Mouse (Mus musculus) embryonic facial prominence, embryonic 14.5 days (tissue): ENCODE measurements around the gene Gm5447. TPM values are rescaled to one million over a fixed set of nuclear protein-coding genes. Genes with fewer than 3 reads are reported as not detected.
A peak's percentile ranks its signal among the peaks of the same experiment; 100 is the strongest.

ENCODE experiments used
- ATAC-seq: fragments of 200-750 bp; cut with Nextera tagmentation; 2 replicates; pipeline ENCODE4 v1.8.0; 2017; ENCODE audit warnings: low read depth, moderate number of reproducible peaks, moderate TSS enrichment
- DNase-seq: peaks from one replicate; pipeline ENCODE4 v3.0.0-alpha.2; 2015; ENCODE audit warnings: low spot score
- H3K27ac ChIP-seq: fragments of 300-500 bp; sonication (generic); replicated peaks from 2 replicates; pipeline ENCODE4 v1.5.1; 2014; ENCODE audit warnings: low read depth, mild to moderate bottlenecking, low read length, moderate library complexity
- H3K27me3 ChIP-seq: fragments of 300-500 bp; sonication (generic); replicated peaks from 2 replicates; pipeline ENCODE4 v1.6.1; 2014; ENCODE audit warnings: low read length; ENCODE audit not compliant: control insufficient read depth, insufficient read depth
- H3K36me3 ChIP-seq: fragments of 300-500 bp; sonication (generic); 2 replicates; pipeline ENCODE4 v1.6.1; 2014; ENCODE audit warnings: low read length, mixed read lengths; ENCODE audit not compliant: control insufficient read depth, insufficient read depth
- H3K4me1 ChIP-seq: fragments of 300-500 bp; sonication (generic); 2 replicates; pipeline ENCODE4 v1.6.1; 2014; ENCODE audit warnings: antibody characterized with exemption, low read length; ENCODE audit not compliant: control insufficient read depth, insufficient read depth
- H3K4me2 ChIP-seq: fragments of 300-500 bp; sonication (generic); 2 replicates; pipeline ENCODE4 v1.6.1; 2014; ENCODE audit warnings: low read depth, mild to moderate bottlenecking, low read length, moderate library complexity, mixed read lengths
- H3K4me3 ChIP-seq: fragments of 300-500 bp; sonication (generic); 2 replicates; pipeline ENCODE4 v1.5.1; 2014; ENCODE audit warnings: low read depth, mild to moderate bottlenecking, low read length
- H3K9ac ChIP-seq: fragments of 300-500 bp; sonication (generic); 2 replicates; pipeline ENCODE4 v1.6.1; 2014; ENCODE audit warnings: low read depth, mild to moderate bottlenecking, low read length, moderate library complexity, mixed read lengths
- H3K9me3 ChIP-seq: fragments of 300-500 bp; sonication (generic); 2 replicates; pipeline ENCODE4 v1.6.1; 2016; ENCODE audit warnings: low read length; ENCODE audit not compliant: control insufficient read depth
- WGBS: fragments of 180-500 bp; shearing (Covaris S2); extraction: QIAGEN DNeasy Blood & Tissue Kit; methylation state at CpG from one replicate; pipeline ENCODE4 v1.1.7; 2014; 5-methylcytosine and 5-hydroxymethylcytosine counted together
- polyA plus RNA-seq: library from polyadenylated mRNA; unstranded; fragments of >200 nt; fragmentation: Nextera tagmentation; extraction: Ambion mirVana; gene quantifications from 2 replicates; pipeline ENCODE4 v1.2.1, GENCODE M21; 2014

Gm5447 gene
- polyA plus RNA-seq, 1 experiment from 2014 or later, result 0.10 TPM

GRCm38 (mm10) chr13:30976536-30977084, 2.6 kb downstream of the Gm5447 start:
- Histone ChIP-seq H3K4me1 (peaks cover 9% of the 10 kb centered on the region; the same call in 1 of the 2 replicates), H3K27ac (no peak overlapping the region), H3K9ac (no peak overlapping the region), H3K4me3 (no peak overlapping the region), H3K9me3 (no peaks in the 10 kb centered on the region), H3K4me2 (no peak overlapping the region), H3K27me3 (no peaks in the 10 kb centered on the region), H3K36me3 (no peaks in the 10 kb centered on the region)
- 51% methylated on average over 8 of the region's 8 CpGs for WGBS
- DNase-seq (no peak), ATAC-seq (no peak)

GRCm38 (mm10) chr13:30978224-30978623, 4.2 kb downstream of the Gm5447 start:
- ATAC-seq, result no peak
- 61% methylated on average over 4 of the region's 4 CpGs for WGBS

GRCm38 (mm10) chr13:30981666-30982065, 7.7 kb downstream of the Gm5447 start:
- Histone ChIP-seq H3K27ac (no peak overlapping the region), H3K4me2 (no peak overlapping the region), H3K27me3 (peaks cover 10% of the 10 kb centered on the region; the same call in 1 of the 2 replicates), H3K4me1 (0 out of 2 replicates have a peak, but pooled peaks cover 9% of the 10 kb centered on the region), H3K36me3 (no peaks in the 10 kb centered on the region), H3K9me3 (no peaks in the 10 kb centered on the region), H3K9ac (no peak overlapping the region), H3K4me3 (no peak overlapping the region)
- 72% methylated on average over 1 of the region's 1 CpGs for WGBS
- DNase-seq (no peak), ATAC-seq (no peak)

More at GRCm38 (mm10) chr13:30978224-30978623, 4.2 kb downstream of the Gm5447 start:
- Histone ChIP-seq H3K27ac (no peak overlapping the region), H3K4me2 (no peak overlapping the region), H3K4me3 (no peak overlapping the region), H3K9me3 (no peaks in the 10 kb centered on the region), H3K27me3 (no peaks in the 10 kb centered on the region), H3K36me3 (no peaks in the 10 kb centered on the region), H3K9ac (no peak overlapping the region), H3K4me1 (0 out of 2 replicates have a peak, but pooled peaks cover 5% of the 10 kb centered on the region)
- no peak for DNase-seq

GRCm38 (mm10) chr13:30985275-30985597, 11.2 kb downstream of the Gm5447 start:
- H3K9ac ChIP-seq, result peak overlapping the region; percentile 58
- ATAC-seq (no peak), DNase-seq (no peak)
- no peaks in the 10 kb centered on the region for H3K36me3 ChIP-seq
- H3K4me1 ChIP-seq, result 0 out of 2 replicates have a peak, but pooled peaks cover 9% of the 10 kb centered on the region
- H3K4me2 ChIP-seq, result peak overlapping the region; percentile 72
- H3K27ac ChIP-seq, result peak overlapping the region; percentile 64
- H3K4me3 ChIP-seq, result peak overlapping the region; percentile 34
- WGBS, result 13% methylated on average over 13 of the region's 13 CpGs
- peaks cover 13% of the 10 kb centered on the region; the same call in 1 of the 2 replicates for H3K27me3 ChIP-seq
- H3K9me3 ChIP-seq, result no peaks in the 10 kb centered on the region

GRCm38 (mm10) chr13:30985598-30986466, 11.8 kb downstream of the Gm5447 start:
- peak; percentile 78 for DNase-seq
- Histone ChIP-seq H3K36me3 (no peaks in the 10 kb centered on the region), H3K4me1 (0 out of 2 replicates have a peak, but pooled peaks cover 9% of the 10 kb centered on the region), H3K27ac (peak overlapping the region; percentile 64), H3K4me3 (peak overlapping the region; percentile 34), H3K4me2 (peak overlapping the region; percentile 72), H3K9ac (peak overlapping the region; percentile 58), H3K9me3 (no peaks in the 10 kb centered on the region), H3K27me3 (peaks cover 13% of the 10 kb centered on the region; the same call in 1 of the 2 replicates)
- 12% methylated on average over 27 of the region's 27 CpGs for WGBS
- peak; percentile 85 for ATAC-seq

GRCm38 (mm10) chr13:30986934-30987455, 13.0 kb downstream of the Gm5447 start:
- Histone ChIP-seq H3K36me3 (no peaks in the 10 kb centered on the region), H3K4me1 (0 out of 2 replicates have a peak, but pooled peaks cover 9% of the 10 kb centered on the region), H3K27me3 (peaks cover 13% of the 10 kb centered on the region; the same call in 1 of the 2 replicates), H3K4me3 (no peak overlapping the region), H3K9ac (no peak overlapping the region), H3K27ac (no peak overlapping the region), H3K9me3 (no peaks in the 10 kb centered on the region), H3K4me2 (peak overlapping the region; percentile 72; the same call in 1 of the 2 replicates)
- no peak for DNase-seq
- ATAC-seq, result no peak
- WGBS, result 68% methylated on average over 10 of the region's 10 CpGs

- ATAC-seq (no peak), DNase-seq (no peak)
- 82% methylated on average over 2 of the region's 2 CpGs for WGBS
- Histone ChIP-seq H3K4me3 (no peak overlapping the region), H3K9me3 (no peaks in the 10 kb centered on the region), H3K36me3 (no peaks in the 10 kb centered on the region), H3K27me3 (peaks cover 13% of the 10 kb centered on the region; the same call in 1 of the 2 replicates), H3K27ac (no peak overlapping the region), H3K4me2 (no peak overlapping the region), H3K9ac (no peak overlapping the region), H3K4me1 (0 out of 2 replicates have a peak, but pooled peaks cover 9% of the 10 kb centered on the region)
Measured at GRCm38 (mm10) chr13:30987686-30988085, 13.7 kb downstream of the Gm5447 start.

GRCm38 (mm10) chr13:30989710-30990109, 15.7 kb downstream of the Gm5447 start:
- Histone ChIP-seq H3K4me3 (no peak overlapping the region), H3K4me2 (no peak overlapping the region), H3K36me3 (no peaks in the 10 kb centered on the region), H3K27ac (no peak overlapping the region), H3K4me1 (0 out of 2 replicates have a peak, but pooled peaks cover 9% of the 10 kb centered on the region), H3K9ac (no peak overlapping the region), H3K9me3 (no peaks in the 10 kb centered on the region), H3K27me3 (peaks cover 13% of the 10 kb centered on the region; the same call in 1 of the 2 replicates)
- WGBS, result 80% methylated on average over 10 of the region's 10 CpGs
- ATAC-seq, result no peak
- no peak for DNase-seq
